Mouse (Mus musculus): ENCODE measurements around the gene Ak4. TPM values are rescaled to one million over a fixed set of nuclear protein-coding genes. Genes with fewer than 3 reads are reported as not detected.

Gene Ak4
- polyA plus RNA-seq, 1 experiment from 2014 or later, result 16.8 TPM

- Histone ChIP-seq H3K9me3 (no peaks in the 10 kb centered on the region), H3K4me3 (no peak overlapping the region), H3K4me2 (replicated peaks) (no peak overlapping the region), H3K36me3 (no peaks in the 10 kb centered on the region), H3K27ac (replicated peaks) (no peak overlapping the region), H3K9ac (replicated peaks) (no peak overlapping the region), H3K4me1 (no peaks in the 10 kb centered on the region), H3K27me3 (no peaks in the 10 kb centered on the region)
- no peak for ATAC-seq (ENCODE audit: low FRiP score, low read depth)
- WGBS, result 80% methylated on average over 5 of the region's 5 CpGs
Observed at GRCm38 (mm10) chr4:101393292-101393711, 25.8 kb upstream of the Ak4 start.

- ATAC-seq (ENCODE audit: low FRiP score, low read depth), result no peak
- no peaks in the 10 kb centered on the region for H3K4me1 ChIP-seq
- no peaks in the 10 kb centered on the region for H3K36me3 ChIP-seq
- no peaks in the 10 kb centered on the region for H3K27me3 ChIP-seq
- WGBS, result 90% methylated on average over 8 of the region's 8 CpGs
- H3K9me3 ChIP-seq, result no peaks in the 10 kb centered on the region
- H3K4me2 ChIP-seq (replicated peaks), result no peak overlapping the region
- H3K4me3 ChIP-seq, result no peak overlapping the region
- no peak overlapping the region for H3K9ac ChIP-seq (replicated peaks)
- H3K27ac ChIP-seq (replicated peaks), result no peak overlapping the region
Observed at GRCm38 (mm10) chr4:101395021-101395533, 24.0 kb upstream of the Ak4 start.

- Histone ChIP-seq H3K27me3 (no peaks in the 10 kb centered on the region), H3K4me2 (replicated peaks) (no peak overlapping the region), H3K4me3 (no peak overlapping the region), H3K9me3 (no peaks in the 10 kb centered on the region), H3K9ac (replicated peaks) (no peak overlapping the region), H3K36me3 (no peaks in the 10 kb centered on the region), H3K27ac (replicated peaks) (no peak overlapping the region), H3K4me1 (no peaks in the 10 kb centered on the region)
- ATAC-seq (ENCODE audit: low FRiP score, low read depth), result no peak
- WGBS, result 84% methylated on average over 4 of the region's 4 CpGs
Observed at GRCm38 (mm10) chr4:101400025-101400594, 19.0 kb upstream of the Ak4 start.

- Histone ChIP-seq H3K27ac (replicated peaks) (no peak overlapping the region), H3K36me3 (no peaks in the 10 kb centered on the region), H3K4me2 (replicated peaks) (no peak overlapping the region), H3K9ac (replicated peaks) (no peak overlapping the region), H3K9me3 (no peaks in the 10 kb centered on the region), H3K4me1 (no peaks in the 10 kb centered on the region), H3K4me3 (no peak overlapping the region), H3K27me3 (no peaks in the 10 kb centered on the region)
- ATAC-seq (ENCODE audit: low FRiP score, low read depth), result no peak
- 88% methylated on average over 1 of the region's 1 CpGs for WGBS
Observed at GRCm38 (mm10) chr4:101401945-101402344, 17.1 kb upstream of the Ak4 start.

- no peak overlapping the region for H3K9ac ChIP-seq (replicated peaks)
- no peaks in the 10 kb centered on the region for H3K9me3 ChIP-seq
- no peak for ATAC-seq (ENCODE audit: low FRiP score, low read depth)
- H3K27ac ChIP-seq (replicated peaks), result no peak overlapping the region
- H3K36me3 ChIP-seq, result no peaks in the 10 kb centered on the region
- H3K27me3 ChIP-seq, result no peaks in the 10 kb centered on the region
- H3K4me2 ChIP-seq (replicated peaks), result no peak overlapping the region
- WGBS, result 81% methylated on average over 3 of the region's 3 CpGs
- no peak overlapping the region for H3K4me3 ChIP-seq
- no peaks in the 10 kb centered on the region for H3K4me1 ChIP-seq
Observed at GRCm38 (mm10) chr4:101404863-101405262, 14.2 kb upstream of the Ak4 start.

GRCm38 (mm10) chr4:101406411-101407196 lies 12.5 kb upstream of the Ak4 start:
- Histone ChIP-seq H3K4me2 (replicated peaks) (no peak overlapping the region), H3K36me3 (no peaks in the 10 kb centered on the region), H3K27ac (replicated peaks) (no peak overlapping the region), H3K27me3 (no peaks in the 10 kb centered on the region), H3K4me3 (no peak overlapping the region), H3K9ac (replicated peaks) (no peak overlapping the region), H3K9me3 (no peaks in the 10 kb centered on the region), H3K4me1 (no peaks in the 10 kb centered on the region)
- 92% methylated on average over 4 of the region's 4 CpGs for WGBS
- ATAC-seq (ENCODE audit: low FRiP score, low read depth), result no peak

GRCm38 (mm10) chr4:101416966-101417365 lies 2.1 kb upstream of the Ak4 start:
- no peak for ATAC-seq (ENCODE audit: low FRiP score, low read depth)
- Histone ChIP-seq H3K27me3 (peaks cover 11% of the 10 kb centered on the region; the same call in 1 of the 2 replicates), H3K9me3 (no peaks in the 10 kb centered on the region), H3K9ac (replicated peaks) (no peak overlapping the region), H3K4me1 (peaks cover 8% of the 10 kb centered on the region), H3K36me3 (no peaks in the 10 kb centered on the region), H3K4me3 (no peak overlapping the region), H3K27ac (replicated peaks) (no peak overlapping the region), H3K4me2 (replicated peaks) (no peak overlapping the region)
- WGBS, result 93% methylated on average over 11 of the region's 11 CpGs

- H3K36me3 ChIP-seq, result no peaks in the 10 kb centered on the region
- peaks cover 8% of the 10 kb centered on the region for H3K4me1 ChIP-seq
- H3K27me3 ChIP-seq, result peaks cover 11% of the 10 kb centered on the region; the same call in 1 of the 2 replicates
- peak; percentile 84 for ATAC-seq (ENCODE audit: low FRiP score, low read depth)
- under 1% methylated on average over 75 of the region's 90 CpGs for WGBS
- peak overlapping the region; percentile 49; the same call in 1 of the 2 replicates for H3K27ac ChIP-seq (replicated peaks)
- peak overlapping the region; percentile 98 for H3K4me2 ChIP-seq (replicated peaks)
- H3K9me3 ChIP-seq, result no peaks in the 10 kb centered on the region
- peak overlapping the region; percentile 81 for H3K9ac ChIP-seq (replicated peaks)
- peak overlapping the region; percentile 74 for H3K4me3 ChIP-seq
Observed at GRCm38 (mm10) chr4:101419911-101420880, 1.1 kb downstream of the Ak4 start.

- Histone ChIP-seq H3K36me3 (no peaks in the 10 kb centered on the region), H3K9ac (replicated peaks) (no peak overlapping the region), H3K4me3 (no peak overlapping the region), H3K27me3 (peaks cover 11% of the 10 kb centered on the region; the same call in 1 of the 2 replicates), H3K27ac (replicated peaks) (no peak overlapping the region), H3K4me1 (peaks cover 8% of the 10 kb centered on the region), H3K4me2 (replicated peaks) (no peak overlapping the region), H3K9me3 (no peaks in the 10 kb centered on the region)
- 89% methylated on average over 10 of the region's 10 CpGs for WGBS
- ATAC-seq (ENCODE audit: low FRiP score, low read depth), result no peak
Observed at GRCm38 (mm10) chr4:101422996-101423395, 3.9 kb downstream of the Ak4 start.

- H3K4me3 ChIP-seq, result no peak overlapping the region
- H3K27me3 ChIP-seq, result peaks cover 11% of the 10 kb centered on the region; the same call in 1 of the 2 replicates
- peaks cover 8% of the 10 kb centered on the region for H3K4me1 ChIP-seq
- no peak overlapping the region for H3K9ac ChIP-seq (replicated peaks)
- H3K4me2 ChIP-seq (replicated peaks), result no peak overlapping the region
- no peak overlapping the region for H3K27ac ChIP-seq (replicated peaks)
- no peaks in the 10 kb centered on the region for H3K9me3 ChIP-seq
- 86% methylated on average over 5 of the region's 5 CpGs for WGBS
- no peaks in the 10 kb centered on the region for H3K36me3 ChIP-seq
- ATAC-seq (ENCODE audit: low FRiP score, low read depth), result no peak
Observed at GRCm38 (mm10) chr4:101423571-101423970, 4.5 kb downstream of the Ak4 start.

- H3K27me3 ChIP-seq, result peaks cover 11% of the 10 kb centered on the region; the same call in 1 of the 2 replicates
- H3K4me2 ChIP-seq (replicated peaks), result no peak overlapping the region
- no peaks in the 10 kb centered on the region for H3K36me3 ChIP-seq
- H3K9ac ChIP-seq (replicated peaks), result no peak overlapping the region
- no peaks in the 10 kb centered on the region for H3K9me3 ChIP-seq
- H3K27ac ChIP-seq (replicated peaks), result no peak overlapping the region
- ATAC-seq (ENCODE audit: low FRiP score, low read depth), result no peak
- H3K4me1 ChIP-seq, result peaks cover 8% of the 10 kb centered on the region
- WGBS, result 82% methylated on average over 3 of the region's 3 CpGs
- H3K4me3 ChIP-seq, result no peak overlapping the region
Observed at GRCm38 (mm10) chr4:101424495-101424894, 5.4 kb downstream of the Ak4 start.

Measured in midbrain, embryonic 12.5 days (tissue).